Mouse (Mus musculus) CD8-positive naive resting alpha-beta T cell, adult 57 days (primary cell): ENCODE results near the gene Defa23. TPM values are rescaled to one million over a fixed set of nuclear protein-coding genes. Genes with fewer than 3 reads are reported as not detected.

Experiments
- total RNA-seq: library from RNA; stranded (reverse); gene quantifications from one replicate; pipeline ENCODE4 v1.2.4, GENCODE M21; 2023

Defa23 gene
- not detected for total RNA-seq

GRCm38 (mm10) chr8:21054747-21055146, at the start of gene Defa23:
Gene Defa23, plus strand, starts transcription at chr8:21055047.

GRCm38 (mm10) chr8:21025245-21025644, 29.6 kb upstream of the Defa23 start, which contains the start of gene Defa21:
Gene Defa21, plus strand, starts transcription at chr8:21025545.

GRCm38 (mm10) chr8:21064738-21065137, 9.9 kb downstream of the Defa23 start, which contains the start of gene Defa35:
Gene Defa35, plus strand, starts transcription at chr8:21065038.

GRCm38 (mm10) chr8:21084142-21084541, 29.3 kb downstream of the Defa23 start, which contains the start of gene Defa25:
Gene Defa25, plus strand, starts transcription at chr8:21084442.

GRCm38 (mm10) chr8:21095950-21096349, 41.1 kb downstream of the Defa23 start, which contains the start of gene Gm14851:
Gene Gm14851, minus strand, starts transcription at chr8:21096050.

Other genes with a start within 250 kb of the Defa23 start
- not detected for gene Defb33, start 162.4 kb upstream of the Defa23 start, total RNA-seq
- not detected for gene Gm15056, start 152.4 kb upstream of the Defa23 start, total RNA-seq
- not detected for gene Gm6040, start 133.0 kb upstream of the Defa23 start, total RNA-seq
- not detected for gene AY761185, start 110.3 kb upstream of the Defa23 start, total RNA-seq
- not detected for gene Defa21, start 29.5 kb upstream of the Defa23 start, total RNA-seq
- not detected for gene Defa35, start 10.0 kb downstream of the Defa23 start, total RNA-seq
- not detected for gene Defa25, start 29.4 kb downstream of the Defa23 start, total RNA-seq
- gene Gm14851, start 41.0 kb downstream of the Defa23 start, total RNA-seq = not detected
- gene Defa30, start 79.6 kb downstream of the Defa23 start, total RNA-seq = not detected
- not detected for gene Defa22, start 107.2 kb downstream of the Defa23 start, total RNA-seq
- gene Defa31, start 136.6 kb downstream of the Defa23 start, total RNA-seq = not detected
- not detected for gene Gm15293, start 146.5 kb downstream of the Defa23 start, total RNA-seq
- not detected for gene Gm15292, start 194.7 kb downstream of the Defa23 start, total RNA-seq